Mouse (Mus musculus) liver, embryonic 14.5 days (tissue): ENCODE measurements at regions not wholly inside any gene's neighbourhood (a gene's known extent, or its start where the extent isn't known, plus 50 kb on each side); places are given as distances from the start of the nearest gene placed in this dataset.

Experiments
- CTCF ChIP-seq: IDR thresholded peaks from 2 replicates; pipeline ENCODE4 v1.5.1; 2016; ENCODE audit warnings: antibody characterized with exemption, low read depth, control low read depth
- EP300 ChIP-seq: IDR thresholded peaks from 2 replicates; pipeline ENCODE4 v1.6.1; 2016; ENCODE audit warnings: antibody characterized with exemption, low read depth

DNA sequence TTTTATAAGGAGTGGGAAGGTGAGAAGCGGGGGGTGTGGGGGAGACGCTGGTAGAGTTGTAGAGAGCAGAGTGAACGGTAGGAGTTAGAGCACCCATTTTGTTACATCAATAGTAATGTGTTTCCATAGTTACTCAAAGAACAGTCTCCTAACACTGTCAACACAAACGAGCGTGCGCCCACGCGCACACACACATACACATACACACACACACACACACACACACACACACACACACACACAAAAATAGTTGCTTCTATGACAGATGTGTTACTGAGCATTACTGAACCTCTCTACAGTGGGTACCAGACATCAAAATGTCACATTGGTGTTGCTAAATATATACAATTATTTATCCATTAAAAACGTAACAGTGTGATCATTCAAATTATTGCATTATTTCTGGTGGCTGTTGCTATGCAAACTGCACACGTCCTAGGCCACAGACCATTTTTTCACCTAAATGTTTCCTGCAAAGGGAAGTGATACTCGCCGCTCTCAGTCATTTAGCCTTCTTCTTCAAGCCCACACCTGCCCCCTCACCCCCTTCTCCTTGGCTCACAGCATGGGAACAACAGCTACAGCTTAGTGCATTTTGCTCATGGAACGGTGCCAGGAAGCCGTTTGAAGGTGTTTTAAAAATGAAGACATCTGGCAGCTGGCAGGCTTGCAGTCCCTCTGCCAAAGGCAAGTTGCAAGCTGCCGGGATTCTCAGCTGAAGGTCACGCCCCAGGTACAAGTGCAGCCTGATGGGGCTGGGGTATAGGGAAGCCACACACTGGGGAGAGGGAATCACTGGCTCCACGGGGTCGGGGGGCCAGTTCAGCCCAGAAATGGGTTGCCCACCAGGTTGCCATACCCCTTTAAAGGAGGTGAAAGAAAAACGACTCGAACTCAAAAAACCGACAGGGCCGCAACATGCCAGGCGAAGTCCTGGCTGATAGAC lies 193.4 kb upstream of the Sox2 start:
- TF ChIP-seq EP300 (no peak), CTCF (no peak)
